Mouse (Mus musculus): ENCODE measurements around the gene Aurka.

- TF ChIP-seq GATA1 (IDR thresholded peaks at IDR 0.05; ENCODE audit: borderline replicate concordance, low read length) (no peak), FLI1 (IDR thresholded peaks at IDR 0.05; ENCODE audit: low read length) (no peak)
Observed at GRCm38 (mm10) chr2:172340936-172341335, 29.4 kb downstream of the Aurka start.
